ENCODE assay signal across 34 mouse cellular contexts in genomic region chr11:26956153-26956552, GRCm38 (mm10).
"Had no signal": no experiment of that assay in that cellular context is flagged by ENCODE, and none has a peak within 500 bp of the region (broad histone marks: within the 10 kb centered on the region; RNA-seq: fewer than 3 reads in every experiment).

No protein-coding gene starts in this region.

- ATAC-seq: hindbrain, embryonic 16.5 days; hindbrain, postnatal 0 days; inflammation-experienced regulatory T-cells, adult 6 months; intestine, embryonic 15.5 days; intestine, embryonic 16.5 days; intestine, postnatal 0 days had no signal

- DNase-seq: heart, postnatal 10 days; heart, postnatal 14 days; heart, postnatal 36 days; heart, postnatal 4 days; kidney, adult 11 months; kidney, adult 18-20 months; kidney, adult 2 months; kidney, adult 8-10 months; kidney, adult 9 months; kidney, postnatal 10 days; kidney, postnatal 14 days; kidney, postnatal 25 days; kidney, postnatal 36 days; kidney, postnatal 4 days; layer of hippocampus, adult 9-11 months; layer of hippocampus, postnatal 36 days had no signal

- H3K4me1 ChIP-seq: heart, embryonic 10.5 days; heart, embryonic 12.5 days; heart, embryonic 13.5 days; heart, embryonic 15.5 days; hindbrain, embryonic 13.5 days; intestine, embryonic 15.5 days; kidney, embryonic 15.5 days had no signal

- H3K27ac ChIP-seq: heart, embryonic 10.5 days; heart, embryonic 13.5 days; heart, embryonic 15.5 days; hindbrain, embryonic 10.5 days; hindbrain, embryonic 12.5 days; hindbrain, embryonic 13.5 days; hindbrain, embryonic 14.5 days; hindbrain, embryonic 15.5 days; hindbrain, postnatal 0 days; intestine, embryonic 15.5 days; kidney, embryonic 15.5 days; kidney, postnatal 0 days; layer of hippocampus, adult 2 months had no signal

- H3K4me3 ChIP-seq: heart, embryonic 10.5 days; heart, embryonic 12.5 days; heart, embryonic 13.5 days; heart, embryonic 15.5 days; hindbrain, embryonic 10.5 days; hindbrain, embryonic 12.5 days; hindbrain, embryonic 13.5 days; hindbrain, embryonic 15.5 days; intestine, embryonic 15.5 days; kidney, embryonic 15.5 days; layer of hippocampus, adult 2 months had no signal
